Mouse (Mus musculus) activated CD4-positive, CD25-positive, alpha-beta regulatory T cell, adult 9 weeks (primary cell): ENCODE measurements around the gene Rnase11. TPM values are rescaled to one million over a fixed set of nuclear protein-coding genes. Genes with fewer than 3 reads are reported as not detected.

Source experiments
- polyA plus RNA-seq: library from polyadenylated mRNA; unstranded; fragments of 100-300 nt; shearing (Covaris generic); gene quantifications from one replicate; pipeline ENCODE4 v1.2.1, GENCODE M21; 2017

Gene Rnase11
- polyA plus RNA-seq = not detected

DNA sequence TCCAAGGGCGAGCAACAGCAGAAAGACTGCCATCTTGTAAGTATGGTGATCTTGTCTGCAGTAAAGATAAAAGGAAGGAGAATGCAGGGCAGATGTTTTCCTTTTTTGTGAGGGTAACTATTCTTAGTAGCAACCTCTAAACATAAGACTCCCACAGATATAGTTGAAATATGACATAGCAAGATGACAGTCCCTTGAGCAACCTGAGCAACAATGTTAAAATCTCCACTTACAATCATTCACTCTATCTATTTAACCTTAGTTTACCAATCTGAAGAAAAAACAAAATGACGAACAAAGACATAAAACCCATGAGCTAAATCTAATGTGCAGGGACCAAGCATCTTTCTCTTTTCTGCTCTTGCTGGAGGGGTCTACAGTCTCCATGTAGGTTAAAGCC, at the start of gene Rnase11:
Gene Rnase11 (minus strand): TSS at position 101 of the 400 bp plus-strand sequence.

GRCm38 (mm10) chr14:51090921-51091900, 41.2 kb upstream of the Rnase11 start, which contains the start of the genes Rnase4 and Ang:
Gene Rnase4, plus strand, starts transcription at chr14:51091077.
Gene Ang, plus strand, starts transcription at chr14:51091150.

GRCm38 (mm10) chr14:51074335-51074734, 24.4 kb upstream of the Rnase11 start, which contains the start of gene Olfr750:
Gene Olfr750, minus strand, starts transcription at chr14:51074435.

GRCm38 (mm10) chr14:51057401-51057831, 7.5 kb upstream of the Rnase11 start, which contains the start of gene Rnase12:
Gene Rnase12, minus strand, starts transcription at chr14:51057661.

DNA sequence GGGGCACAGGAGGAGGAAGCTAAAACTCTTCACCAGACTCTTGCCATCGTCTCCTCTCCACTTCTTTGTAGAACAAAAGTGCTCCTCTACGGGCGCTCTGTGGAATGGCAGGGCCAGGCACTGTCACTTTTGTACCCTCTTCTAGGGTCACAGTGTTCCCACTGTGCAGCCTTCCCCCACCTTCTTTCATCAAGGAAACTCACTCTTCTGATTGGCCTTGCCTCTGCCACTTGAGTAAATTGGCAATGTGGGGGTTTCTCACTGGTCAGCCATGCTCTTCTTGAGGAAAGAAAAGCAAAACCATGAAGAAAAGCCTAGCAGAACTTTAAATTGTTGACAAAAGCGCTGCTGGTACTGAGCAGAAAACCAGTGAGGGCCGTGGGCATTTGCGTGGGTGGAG, 8.2 kb downstream of the Rnase11 start, which contains the start of gene Rnase9:
Gene Rnase9 (minus strand): TSS at position 101 of the 400 bp plus-strand sequence.

GRCm38 (mm10) chr14:51007152-51007801, 42.7 kb downstream of the Rnase11 start, which contains the start of gene Rnase10:
Gene Rnase10, plus strand, starts transcription at chr14:51007751.

Other genes starting within 250 kb of the Rnase11 start
- gene Ccnb1ip1, start 242.4 kb downstream of the Rnase11 start, polyA plus RNA-seq = not detected
- gene Parp2, start 242.3 kb downstream of the Rnase11 start, polyA plus RNA-seq = 83.4 TPM
- gene Tep1, start 179.6 kb downstream of the Rnase11 start, polyA plus RNA-seq = 27.8 TPM
- 0.05 TPM for gene Klhl33, start 152.7 kb downstream of the Rnase11 start, polyA plus RNA-seq
- 94.6 TPM for gene Osgep, start 125.3 kb downstream of the Rnase11 start, polyA plus RNA-seq
- 66.3 TPM for gene Apex1, start 125.2 kb downstream of the Rnase11 start, polyA plus RNA-seq
- 8.1 TPM for gene Pip4p1, start 119.3 kb downstream of the Rnase11 start, polyA plus RNA-seq
- 80.7 TPM for gene Pnp, start 119.1 kb downstream of the Rnase11 start, polyA plus RNA-seq
- gene Gm49342, start 105.6 kb downstream of the Rnase11 start, polyA plus RNA-seq = not detected
- gene Pnp2, start 94.2 kb downstream of the Rnase11 start, polyA plus RNA-seq = 0.83 TPM
- gene Rnase10, start 42.4 kb downstream of the Rnase11 start, polyA plus RNA-seq = not detected
- not detected for gene Rnase9, start 8.3 kb downstream of the Rnase11 start, polyA plus RNA-seq
- not detected for gene Rnase12, start 7.5 kb upstream of the Rnase11 start, polyA plus RNA-seq
- gene Olfr750, start 24.3 kb upstream of the Rnase11 start, polyA plus RNA-seq = not detected
- 22.8 TPM for gene Rnase4, start 40.9 kb upstream of the Rnase11 start, polyA plus RNA-seq
- 4.4 TPM for gene Ang, start 41.0 kb upstream of the Rnase11 start, polyA plus RNA-seq
- gene Eddm3b, start 64.3 kb upstream of the Rnase11 start, polyA plus RNA-seq = not detected
- gene Rnase6, start 73.7 kb upstream of the Rnase11 start, polyA plus RNA-seq = 1.2 TPM
- gene Rnase1, start 96.6 kb upstream of the Rnase11 start, polyA plus RNA-seq = not detected
- gene Rnase2b, start 112.1 kb upstream of the Rnase11 start, polyA plus RNA-seq = not detected
- gene Ang2, start 149.0 kb upstream of the Rnase11 start, polyA plus RNA-seq = not detected
- not detected for gene Ear14, start 153.2 kb upstream of the Rnase11 start, polyA plus RNA-seq
- gene Rnase2a, start 205.9 kb upstream of the Rnase11 start, polyA plus RNA-seq = not detected